Mouse (Mus musculus) spleen, postnatal 4 days (tissue): ENCODE measurements at regions not wholly inside any gene's neighbourhood (a gene's known extent, or its start where the extent isn't known, plus 50 kb on each side); places are given as distances from the start of the nearest gene placed in this dataset.

Source experiments
- DNase-seq, 2 experiments: peaks; one replicate each; pipeline ENCODE4 v3.0.0; 2022; ENCODE audit warnings: low spot score in 2 of 2

- no peak for DNase-seq
Observed at GRCm38 (mm10) chr13:28651810-28652209, 301.7 kb downstream of the Sox4 start.

- DNase-seq: no peak
Observed at GRCm38 (mm10) chr13:28645881-28646280, 307.6 kb downstream of the Sox4 start.

- no peak for DNase-seq
Observed at GRCm38 (mm10) chr13:28644846-28645574, 308.5 kb downstream of the Sox4 start.

- DNase-seq: no peak
Observed at GRCm38 (mm10) chr13:28640826-28641225, 312.7 kb downstream of the Sox4 start.

- no peak for DNase-seq
Observed at GRCm38 (mm10) chr13:28635230-28635950, 318.1 kb downstream of the Sox4 start.

- DNase-seq: no peak
Observed at GRCm38 (mm10) chr13:28633541-28634041, 319.9 kb downstream of the Sox4 start.

- no peak for DNase-seq
Observed at GRCm38 (mm10) chr13:28629431-28630331, 323.8 kb downstream of the Sox4 start.

- DNase-seq: no peak
Observed at GRCm38 (mm10) chr13:28628751-28629150, 324.8 kb downstream of the Sox4 start.

- no peak for DNase-seq
Observed at GRCm38 (mm10) chr13:28618961-28619360, 334.6 kb downstream of the Sox4 start.

- DNase-seq: no peak
Observed at GRCm38 (mm10) chr13:28617503-28617902, 336.0 kb downstream of the Sox4 start.

- DNase-seq: no peak
Observed at GRCm38 (mm10) chr13:28616645-28617381, 336.7 kb downstream of the Sox4 start.

GRCm38 (mm10) chr13:28607551-28608114 lies 345.9 kb downstream of the Sox4 start:
- no peak for DNase-seq

- DNase-seq: no peak
Observed at GRCm38 (mm10) chr13:28606651-28607050, 346.9 kb downstream of the Sox4 start.

GRCm38 (mm10) chr13:28605833-28606232 lies 347.7 kb downstream of the Sox4 start:
- DNase-seq: no peak

- DNase-seq: no peak
Observed at GRCm38 (mm10) chr13:28604016-28604415, 346.7 kb downstream of the Gm11361 start.

- DNase-seq: no peak
Observed at GRCm38 (mm10) chr13:28600792-28601191, 343.5 kb downstream of the Gm11361 start.

- no peak for DNase-seq
Observed at GRCm38 (mm10) chr13:28596367-28596766, 339.0 kb downstream of the Gm11361 start.

- no peak for DNase-seq
Observed at GRCm38 (mm10) chr13:28592176-28592575, 334.8 kb downstream of the Gm11361 start.

- no peak for DNase-seq
Observed at GRCm38 (mm10) chr13:28587977-28588376, 330.6 kb downstream of the Gm11361 start.

- no peak for DNase-seq
Observed at GRCm38 (mm10) chr13:28586693-28587092, 329.4 kb downstream of the Gm11361 start.

GRCm38 (mm10) chr13:28586140-28586539 lies 328.8 kb downstream of the Gm11361 start:
- DNase-seq: no peak
